In the genomic region with DNA sequence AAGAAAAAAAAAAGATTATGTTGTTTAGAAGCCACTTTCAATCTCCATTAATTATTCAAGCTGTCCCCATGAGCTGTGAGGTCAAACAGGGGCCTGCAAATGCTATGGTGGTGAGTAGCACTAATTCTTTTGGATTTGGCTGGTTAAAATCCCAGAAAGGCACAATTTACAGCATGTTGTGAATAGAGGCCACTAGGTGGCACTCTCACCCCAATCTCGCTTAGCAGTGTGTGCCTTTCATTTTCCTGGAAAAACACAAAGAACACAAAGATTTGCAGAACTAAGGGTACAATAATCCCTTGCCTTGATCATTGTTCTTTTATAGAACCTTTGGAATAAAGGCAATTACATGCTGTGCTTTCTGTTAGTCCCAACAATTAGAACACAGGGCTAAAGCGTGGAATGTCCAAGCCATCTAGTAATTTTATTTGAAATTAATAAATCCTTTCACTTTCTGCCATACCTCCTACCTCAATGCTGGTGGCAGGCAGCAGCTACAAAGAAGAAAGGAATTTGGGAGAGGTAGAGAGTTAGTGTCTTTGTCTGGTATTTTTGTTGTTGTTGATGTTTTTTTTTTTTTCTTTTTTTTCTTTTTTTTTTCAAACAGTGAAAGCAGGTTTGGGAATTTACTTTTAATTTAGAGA, we compare ENCODE assay signal across 9 mouse cellular contexts.
A peak's percentile ranks its signal among the peaks of the same experiment; 100 is the strongest.
DNase-seq lines count a peak whose midpoint lies in the region; TF ChIP-seq lines count a peak whose summit lies in the region.
"Had no signal": no experiment of that assay in that cellular context is flagged by ENCODE, and none has a peak within 500 bp of the region (broad histone marks: within the 10 kb centered on the region; RNA-seq: fewer than 3 reads in every experiment).

No protein-coding gene starts in this region.

- intact Hi-C loops in gastrocnemius, postnatal 14 days (cut with DNase I; ENCODE audit: low total_unique reads) = no loop called here

- TF ChIP-seq POLR2A in cerebellum, adult 2 months (IDR thresholded peaks at IDR 0.05; ENCODE audit: borderline replicate concordance, insufficient read depth, low read length) = no peak

- no peaks in the 10 kb centered on the region; the same call in 1 of the 2 replicates for H3K9me3 ChIP-seq in E14TG2a.4 (ENCODE audit: low read length)
- H3K9me3 ChIP-seq in midbrain, embryonic 10.5 days (replicated peaks) = no peaks in the 10 kb centered on the region
- H3K9me3 ChIP-seq: liver, embryonic 15.5 days had no signal

- H3K27me3 ChIP-seq in E14TG2a.4 (ENCODE audit: insufficient read depth, low read length) = no peaks in the 10 kb centered on the region
- H3K27me3 ChIP-seq in cerebellum, adult 2 months (ENCODE audit: control insufficient read depth, insufficient read depth, low read length) = no peaks in the 10 kb centered on the region
- no peaks in the 10 kb centered on the region for H3K27me3 ChIP-seq in midbrain, embryonic 10.5 days (ENCODE audit: low read depth, poor library complexity, severe bottlenecking)
- H3K27me3 ChIP-seq: liver, embryonic 15.5 days had no signal

- peak; percentile 68 for TF ChIP-seq CTCF in E14TG2a.4 (conservative IDR thresholded peaks at IDR 0.05; ENCODE audit: low read length)
- TF ChIP-seq CTCF in cerebellum, adult 2 months (IDR thresholded peaks at IDR 0.05; ENCODE audit: borderline replicate concordance, insufficient read depth, low read depth, low read length) = peak; percentile 75

- H3K4me1 ChIP-seq in E14TG2a.4 (replicated peaks; ENCODE audit: low read depth, low read length) = no peaks in the 10 kb centered on the region
- H3K4me1 ChIP-seq in cerebellum, adult 2 months (ENCODE audit: control insufficient read depth, insufficient read depth, low read length) = no peaks in the 10 kb centered on the region; the same call in none of the 2 replicates
- peaks cover 5% of the 10 kb centered on the region for H3K4me1 ChIP-seq in midbrain, embryonic 10.5 days
- H3K4me1 ChIP-seq: liver, embryonic 15.5 days had no signal

- peak; percentile 4 for DNase-seq in gastrocnemius, postnatal 14 days
- DNase-seq in gastrocnemius, adult 8-10 months (ENCODE audit: low spot score in 2 of 2) = no peak
- DNase-seq in cerebellum, adult 2 months = peak; percentile 76
- peak; percentile 77 for DNase-seq in forelimb bud, embryonic 11.5 days (ENCODE audit: low read depth, low spot score)
- peak; percentile 42 for DNase-seq in layer of hippocampus, adult 9-10 months (ENCODE audit: low spot score)
- DNase-seq in midbrain, embryonic 10.5 days (ENCODE audit: low spot score) = peak; percentile 58
- peak; percentile 17 for DNase-seq in thymus, postnatal 14 days

- no peak overlapping the region for H3K4me3 ChIP-seq in E14TG2a.4 (replicated peaks; ENCODE audit: low read length)
- H3K4me3 ChIP-seq in cerebellum, adult 2 months (replicated peaks; ENCODE audit: insufficient read depth, low read depth, low read length) = no peak overlapping the region
- no peak overlapping the region for H3K4me3 ChIP-seq in midbrain, embryonic 10.5 days
- H3K4me3 ChIP-seq: liver, embryonic 15.5 days had no signal

- H3K27ac ChIP-seq in cerebellum, adult 2 months (ENCODE audit: insufficient read depth, low read length) = no peak overlapping the region
- H3K27ac ChIP-seq in midbrain, embryonic 10.5 days (replicated peaks) = no peak overlapping the region; the same call in 1 of the 2 replicates
- H3K27ac ChIP-seq: liver, embryonic 15.5 days had no signal

- no peaks in the 10 kb centered on the region for H3K36me3 ChIP-seq in E14TG2a.4 (ENCODE audit: insufficient read depth, low read length)
- no peaks in the 10 kb centered on the region for H3K36me3 ChIP-seq in midbrain, embryonic 10.5 days
- H3K36me3 ChIP-seq: liver, embryonic 15.5 days had no signal

- WGBS in cerebellum, adult 2 months = 8% methylated on average over 2 of the region's 2 CpGs
- WGBS in midbrain, embryonic 10.5 days = 20% methylated on average over 2 of the region's 2 CpGs

Comparison
In these comparisons a context has a peak if more than half of its experiments do, and no peak if none do; other contexts are left out.
1. DNase-seq: peak in gastrocnemius, postnatal 14 days (single experiment), cerebellum, adult 2 months (2 of 2), forelimb bud, embryonic 11.5 days (single experiment), layer of hippocampus, adult 9-10 months (single experiment), midbrain, embryonic 10.5 days (single experiment) and thymus, postnatal 14 days (single experiment); none in gastrocnemius, adult 8-10 months (0 of 2).